Mouse (Mus musculus) forebrain, embryonic 15.5 days (tissue): ENCODE measurements at regions not wholly inside any gene's neighbourhood (a gene's known extent, or its start where the extent isn't known, plus 50 kb on each side); places are given as distances from the start of the nearest gene placed in this dataset.
A peak's percentile ranks its signal among the peaks of the same experiment; 100 is the strongest.

Experiments used
- ATAC-seq: fragments of 200-750 bp; cut with Nextera tagmentation; replicated peaks from 2 replicates; pipeline ENCODE4 v1.8.0; 2017; ENCODE audit warnings: mild to moderate bottlenecking, moderate TSS enrichment, moderate library complexity
- H3K27ac ChIP-seq: fragments of 300-500 bp; sonication (generic); replicated peaks from 2 replicates; pipeline ENCODE4 v1.5.1; 2015; ENCODE audit warnings: mild to moderate bottlenecking, inconsistent platforms
- H3K27me3 ChIP-seq: fragments of 300-500 bp; sonication (generic); 2 replicates; pipeline ENCODE4 v1.6.1; 2015; ENCODE audit warnings: inconsistent platforms
- H3K36me3 ChIP-seq: fragments of 300-500 bp; sonication (generic); 2 replicates; pipeline ENCODE4 v1.6.1; 2015; ENCODE audit warnings: mild to moderate bottlenecking, inconsistent platforms
- H3K4me1 ChIP-seq: fragments of 300-500 bp; sonication (generic); 2 replicates; pipeline ENCODE4 v1.6.1; 2015; ENCODE audit warnings: inconsistent platforms
- H3K4me2 ChIP-seq: fragments of 300-500 bp; sonication (generic); replicated peaks from 2 replicates; pipeline ENCODE4 v1.6.1; 2015; ENCODE audit warnings: mild to moderate bottlenecking, inconsistent platforms
- H3K4me3 ChIP-seq: fragments of 300-500 bp; sonication (generic); 2 replicates; pipeline ENCODE4 v1.5.1; 2015; ENCODE audit warnings: mild to moderate bottlenecking, inconsistent platforms
- H3K9ac ChIP-seq: fragments of 300-500 bp; sonication (generic); replicated peaks from 2 replicates; pipeline ENCODE4 v1.6.1; 2015; ENCODE audit warnings: mild to moderate bottlenecking, inconsistent platforms
- H3K9me3 ChIP-seq: fragments of 300-500 bp; sonication (generic); 2 replicates; pipeline ENCODE4 v1.6.1; 2016; ENCODE audit warnings: inconsistent platforms
- WGBS: fragments of 180-500 bp; shearing (Covaris S2); methylation state at CpG from one replicate; pipeline ENCODE4 v1.1.7; 2015; ENCODE audit warnings: mixed read lengths; 5-methylcytosine and 5-hydroxymethylcytosine counted together

- Histone ChIP-seq H3K9ac (no peak overlapping the region), H3K27ac (peak overlapping the region; percentile 43), H3K4me2 (no peak overlapping the region), H3K36me3 (no peaks in the 10 kb centered on the region), H3K4me3 (no peak overlapping the region), H3K4me1 (peaks cover 21% of the 10 kb centered on the region), H3K27me3 (no peaks in the 10 kb centered on the region), H3K9me3 (no peaks in the 10 kb centered on the region)
- WGBS = 52% methylated on average over 1 of the region's 1 CpGs
- ATAC-seq = no peak
Observed at GRCm38 (mm10) chr17:88320686-88321085, 119.8 kb upstream of the Foxn2 start.

GRCm38 (mm10) chr17:88325326-88325909 lies 115.1 kb upstream of the Foxn2 start:
- Histone ChIP-seq H3K27me3 (0 out of 2 replicates have a peak, but pooled peaks cover 6% of the 10 kb centered on the region), H3K36me3 (no peaks in the 10 kb centered on the region)

GRCm38 (mm10) chr17:88325910-88326739 lies 114.4 kb upstream of the Foxn2 start:
- Histone ChIP-seq H3K9ac (no peak overlapping the region), H3K4me2 (no peak overlapping the region), H3K27ac (0 out of 2 replicates have a peak overlapping the region, but pooled peaks have one; percentile 11), H3K4me1 (peaks cover 23% of the 10 kb centered on the region), H3K27me3 (0 out of 2 replicates have a peak, but pooled peaks cover 6% of the 10 kb centered on the region), H3K36me3 (no peaks in the 10 kb centered on the region), H3K9me3 (no peaks in the 10 kb centered on the region), H3K4me3 (no peak overlapping the region)
- peak; percentile 41; the same call in 1 of the 2 replicates for ATAC-seq
- WGBS = 8% methylated on average over 12 of the region's 12 CpGs

More at GRCm38 (mm10) chr17:88325326-88325909, 115.1 kb upstream of the Foxn2 start:
- WGBS = 11% methylated on average over 14 of the region's 14 CpGs
- Histone ChIP-seq H3K9me3 (no peaks in the 10 kb centered on the region), H3K4me2 (no peak overlapping the region), H3K27ac (0 out of 2 replicates have a peak overlapping the region, but pooled peaks have one; percentile 11), H3K9ac (no peak overlapping the region), H3K4me1 (peaks cover 23% of the 10 kb centered on the region), H3K4me3 (no peak overlapping the region)
- ATAC-seq = no peak

- H3K9me3 ChIP-seq = no peaks in the 10 kb centered on the region
- no peak for ATAC-seq
- H3K4me2 ChIP-seq = no peak overlapping the region
- H3K36me3 ChIP-seq = no peaks in the 10 kb centered on the region
- H3K4me1 ChIP-seq = peaks cover 23% of the 10 kb centered on the region
- H3K9ac ChIP-seq = no peak overlapping the region
- H3K27me3 ChIP-seq = 0 out of 2 replicates have a peak, but pooled peaks cover 6% of the 10 kb centered on the region
- 74% methylated on average over 4 of the region's 4 CpGs for WGBS
- H3K27ac ChIP-seq = no peak overlapping the region
- H3K4me3 ChIP-seq = no peak overlapping the region
Observed at GRCm38 (mm10) chr17:88326740-88327123, 113.8 kb upstream of the Foxn2 start.

GRCm38 (mm10) chr17:88327791-88328190 lies 112.7 kb upstream of the Foxn2 start:
- H3K9ac ChIP-seq = no peak overlapping the region
- peaks cover 23% of the 10 kb centered on the region for H3K4me1 ChIP-seq
- H3K27me3 ChIP-seq = 0 out of 2 replicates have a peak, but pooled peaks cover 6% of the 10 kb centered on the region
- 62% methylated on average over 8 of the region's 8 CpGs for WGBS
- no peaks in the 10 kb centered on the region for H3K9me3 ChIP-seq
- H3K4me2 ChIP-seq = no peak overlapping the region
- no peak overlapping the region for H3K4me3 ChIP-seq
- H3K36me3 ChIP-seq = no peaks in the 10 kb centered on the region
- no peak for ATAC-seq
- no peak overlapping the region for H3K27ac ChIP-seq

- Histone ChIP-seq H3K4me2 (no peak overlapping the region), H3K9ac (no peak overlapping the region), H3K9me3 (no peaks in the 10 kb centered on the region), H3K4me1 (peaks cover 23% of the 10 kb centered on the region), H3K27ac (no peak overlapping the region), H3K4me3 (no peak overlapping the region), H3K27me3 (0 out of 2 replicates have a peak, but pooled peaks cover 6% of the 10 kb centered on the region), H3K36me3 (no peaks in the 10 kb centered on the region)
- no peak for ATAC-seq
- WGBS = 14% methylated on average over 8 of the region's 8 CpGs
Observed at GRCm38 (mm10) chr17:88328807-88329206, 111.7 kb upstream of the Foxn2 start.

GRCm38 (mm10) chr17:88329715-88330114 lies 110.8 kb upstream of the Foxn2 start:
- peaks cover 23% of the 10 kb centered on the region for H3K4me1 ChIP-seq
- H3K36me3 ChIP-seq = no peaks in the 10 kb centered on the region

GRCm38 (mm10) chr17:88330129-88330528 lies 110.4 kb upstream of the Foxn2 start:
- no peak for ATAC-seq
- Histone ChIP-seq H3K27ac (no peak overlapping the region), H3K4me3 (no peak overlapping the region), H3K36me3 (no peaks in the 10 kb centered on the region), H3K9me3 (no peaks in the 10 kb centered on the region), H3K4me2 (no peak overlapping the region), H3K9ac (no peak overlapping the region), H3K27me3 (0 out of 2 replicates have a peak, but pooled peaks cover 6% of the 10 kb centered on the region), H3K4me1 (peaks cover 22% of the 10 kb centered on the region)
- WGBS = 86% methylated on average over 2 of the region's 2 CpGs

More at GRCm38 (mm10) chr17:88329715-88330114, 110.8 kb upstream of the Foxn2 start:
- Histone ChIP-seq H3K4me2 (no peak overlapping the region), H3K27me3 (0 out of 2 replicates have a peak, but pooled peaks cover 6% of the 10 kb centered on the region), H3K9ac (no peak overlapping the region), H3K4me3 (no peak overlapping the region), H3K9me3 (no peaks in the 10 kb centered on the region), H3K27ac (no peak overlapping the region)
- ATAC-seq = no peak
- WGBS = 63% methylated on average over 9 of the region's 9 CpGs

- Histone ChIP-seq H3K27ac (no peak overlapping the region), H3K4me3 (no peak overlapping the region), H3K36me3 (no peaks in the 10 kb centered on the region), H3K27me3 (no peaks in the 10 kb centered on the region), H3K9me3 (no peaks in the 10 kb centered on the region), H3K9ac (no peak overlapping the region), H3K4me1 (peaks cover 8% of the 10 kb centered on the region; the same call in 1 of the 2 replicates), H3K4me2 (no peak overlapping the region)
- 44% methylated on average over 4 of the region's 4 CpGs for WGBS
- ATAC-seq = no peak
Observed at GRCm38 (mm10) chr17:88333816-88334215, 106.7 kb upstream of the Foxn2 start.

GRCm38 (mm10) chr17:88335271-88335670 lies 105.2 kb upstream of the Foxn2 start:
- Histone ChIP-seq H3K4me3 (no peak overlapping the region), H3K27ac (no peak overlapping the region), H3K9me3 (no peaks in the 10 kb centered on the region), H3K27me3 (no peaks in the 10 kb centered on the region), H3K9ac (no peak overlapping the region), H3K4me1 (peaks cover 3% of the 10 kb centered on the region; the same call in 1 of the 2 replicates), H3K36me3 (no peaks in the 10 kb centered on the region), H3K4me2 (no peak overlapping the region)
- 89% methylated on average over 5 of the region's 5 CpGs for WGBS
- ATAC-seq = no peak

- WGBS = 65% methylated on average over 3 of the region's 3 CpGs
- H3K4me3 ChIP-seq = no peak overlapping the region
- H3K9ac ChIP-seq = no peak overlapping the region
- H3K9me3 ChIP-seq = no peaks in the 10 kb centered on the region
- peaks cover 3% of the 10 kb centered on the region; the same call in 1 of the 2 replicates for H3K4me1 ChIP-seq
- H3K4me2 ChIP-seq = no peak overlapping the region
- no peak overlapping the region for H3K27ac ChIP-seq
- H3K27me3 ChIP-seq = no peaks in the 10 kb centered on the region
- ATAC-seq = peak; percentile 82
- H3K36me3 ChIP-seq = no peaks in the 10 kb centered on the region
Observed at GRCm38 (mm10) chr17:88336140-88336769, 104.3 kb upstream of the Foxn2 start.
